Mouse (Mus musculus) thymus, adult 2 months (tissue): ENCODE results near the gene Mlx.

Source experiments
- CTCF ChIP-seq: fragments of 200-500 bp; IDR thresholded peaks from 2 replicates; pipeline ENCODE4 v1.5.1; 2012; ENCODE audit warnings: mild to moderate bottlenecking, control low read depth, low read length, moderate library complexity, borderline replicate concordance; ENCODE audit not compliant: control insufficient read depth, poor library complexity, insufficient read depth; ENCODE audit errors: extremely low read depth
- POLR2A ChIP-seq: fragments of 200-500 bp; IDR thresholded peaks from 2 replicates; pipeline ENCODE4 v1.6.1; 2012; ENCODE audit warnings: mild to moderate bottlenecking, low read length, control low read depth, moderate library complexity; ENCODE audit not compliant: control insufficient read depth, poor library complexity, insufficient read depth; ENCODE audit errors: extremely low read depth

GRCm38 (mm10) chr11:101086756-101087681 is at the start of gene Mlx:
- 0 out of 2 replicates have a peak, but pooled peaks have one; percentile 9 for TF ChIP-seq CTCF
- peak; percentile 46; the same call in 1 of the 2 replicates for TF ChIP-seq POLR2A
